Mouse (Mus musculus) neural tube, embryonic 11.5 days (tissue): Measurements from ENCODE around the gene Lrrk1. TPM values are rescaled to one million over a fixed set of nuclear protein-coding genes. Genes with fewer than 3 reads are reported as not detected.

ENCODE experiments used
- ATAC-seq: fragments of 200-750 bp; cut with Nextera tagmentation; 2 replicates; pipeline ENCODE4 v1.8.0; 2017; ENCODE audit warnings: moderate number of reproducible peaks, mild to moderate bottlenecking, moderate TSS enrichment, moderate library complexity; ENCODE audit not compliant: insufficient read depth, low FRiP score, low TSS enrichment
- DNase-seq: peaks from one replicate; pipeline ENCODE4 v3.0.0-alpha.2; 2015; ENCODE audit warnings: low spot score
- H3K27ac ChIP-seq: fragments of 300-500 bp; sonication (generic); 2 replicates; pipeline ENCODE4 v1.5.1; 2014; ENCODE audit warnings: low read depth, mild to moderate bottlenecking, low read length
- H3K27me3 ChIP-seq: fragments of 300-500 bp; sonication (generic); 2 replicates; pipeline ENCODE4 v1.6.1; 2014; ENCODE audit warnings: mild to moderate bottlenecking, low read length, mixed read lengths; ENCODE audit not compliant: control insufficient read depth, insufficient read depth
- H3K36me3 ChIP-seq: fragments of 300-500 bp; sonication (generic); 2 replicates; pipeline ENCODE4 v1.6.1; 2014; ENCODE audit warnings: mild to moderate bottlenecking, low read length, moderate library complexity, mixed read lengths; ENCODE audit not compliant: control insufficient read depth, insufficient read depth
- H3K4me1 ChIP-seq: fragments of 300-500 bp; sonication (generic); 2 replicates; pipeline ENCODE4 v1.6.1; 2014; ENCODE audit warnings: low read length, mixed read lengths; ENCODE audit not compliant: control insufficient read depth, insufficient read depth
- H3K4me2 ChIP-seq: fragments of 300-500 bp; sonication (generic); 2 replicates; pipeline ENCODE4 v1.6.1; 2014; ENCODE audit warnings: low read depth, mild to moderate bottlenecking, moderate library complexity
- H3K4me3 ChIP-seq: fragments of 300-500 bp; sonication (generic); 2 replicates; pipeline ENCODE4 v1.5.1; 2014; ENCODE audit warnings: low read depth, low read length
- H3K9ac ChIP-seq: fragments of 300-500 bp; sonication (generic); 2 replicates; pipeline ENCODE4 v1.6.1; 2014; ENCODE audit warnings: mild to moderate bottlenecking, low read length
- H3K9me3 ChIP-seq: fragments of 300-500 bp; sonication (generic); 2 replicates; pipeline ENCODE4 v1.6.1; 2016; ENCODE audit warnings: low read length; ENCODE audit not compliant: control insufficient read depth
- WGBS: fragments of 180-500 bp; shearing (Covaris S2); extraction: QIAGEN DNeasy Blood & Tissue Kit; methylation state at CpG from one replicate; pipeline ENCODE4 v1.1.7; 2014; 5-methylcytosine and 5-hydroxymethylcytosine counted together
- polyA plus RNA-seq: library from polyadenylated mRNA; unstranded; fragments of >200 nt; fragmentation: Nextera tagmentation; extraction: Ambion mirVana; gene quantifications from 2 replicates; pipeline ENCODE4 v1.2.1, GENCODE M21; 2014

The Lrrk1 gene
- polyA plus RNA-seq, 1 experiment from 2014 or later = 7.0 TPM

GRCm38 (mm10) chr7:66320996-66321395 is 67.2 kb downstream of the Lrrk1 start:
- DNase-seq = peak; percentile 46
- no peak overlapping the region for H3K4me3 ChIP-seq
- no peaks in the 10 kb centered on the region for H3K4me1 ChIP-seq
- no peak overlapping the region for H3K9ac ChIP-seq
- no peak overlapping the region for H3K27ac ChIP-seq
- no peak for ATAC-seq
- WGBS = 62% methylated on average over 5 of the region's 5 CpGs
- no peaks in the 10 kb centered on the region for H3K27me3 ChIP-seq
- H3K9me3 ChIP-seq = no peaks in the 10 kb centered on the region
- no peaks in the 10 kb centered on the region for H3K36me3 ChIP-seq
- H3K4me2 ChIP-seq = no peak overlapping the region

- no peak overlapping the region for H3K4me3 ChIP-seq
- DNase-seq = no peak
- no peaks in the 10 kb centered on the region for H3K36me3 ChIP-seq
- no peak overlapping the region for H3K4me2 ChIP-seq
- no peaks in the 10 kb centered on the region for H3K9me3 ChIP-seq
- no peak overlapping the region for H3K9ac ChIP-seq
- no peaks in the 10 kb centered on the region for H3K4me1 ChIP-seq
- H3K27ac ChIP-seq = no peak overlapping the region
- no peak for ATAC-seq
- 89% methylated on average over 6 of the region's 6 CpGs for WGBS
- H3K27me3 ChIP-seq = no peaks in the 10 kb centered on the region
Observed at GRCm38 (mm10) chr7:66318147-66318546, 70.0 kb downstream of the Lrrk1 start.

- Histone ChIP-seq H3K9me3 (no peaks in the 10 kb centered on the region), H3K9ac (no peak overlapping the region), H3K27ac (no peak overlapping the region), H3K27me3 (no peaks in the 10 kb centered on the region), H3K4me1 (no peaks in the 10 kb centered on the region), H3K4me2 (no peak overlapping the region), H3K4me3 (no peak overlapping the region), H3K36me3 (no peaks in the 10 kb centered on the region)
- no peak for DNase-seq
- no peak for ATAC-seq
- 81% methylated on average over 26 of the region's 26 CpGs for WGBS
Observed at GRCm38 (mm10) chr7:66310670-66311656, 77.2 kb downstream of the Lrrk1 start.

- H3K4me2 ChIP-seq = no peak overlapping the region
- H3K4me3 ChIP-seq = no peak overlapping the region
- H3K9ac ChIP-seq = no peak overlapping the region
- DNase-seq = peak; percentile 81
- no peak overlapping the region for H3K27ac ChIP-seq
- H3K9me3 ChIP-seq = no peaks in the 10 kb centered on the region
- ATAC-seq = no peak
- no peaks in the 10 kb centered on the region for H3K27me3 ChIP-seq
- WGBS = 49% methylated on average over 7 of the region's 7 CpGs
- H3K36me3 ChIP-seq = no peaks in the 10 kb centered on the region
- no peaks in the 10 kb centered on the region for H3K4me1 ChIP-seq
Observed at GRCm38 (mm10) chr7:66309950-66310669, 78.0 kb downstream of the Lrrk1 start.

GRCm38 (mm10) chr7:66309240-66309949 is 78.8 kb downstream of the Lrrk1 start:
- 77% methylated on average over 5 of the region's 5 CpGs for WGBS
- Histone ChIP-seq H3K27ac (no peak overlapping the region), H3K4me3 (no peak overlapping the region), H3K9me3 (no peaks in the 10 kb centered on the region), H3K27me3 (no peaks in the 10 kb centered on the region), H3K4me1 (no peaks in the 10 kb centered on the region), H3K36me3 (no peaks in the 10 kb centered on the region), H3K4me2 (no peak overlapping the region), H3K9ac (no peak overlapping the region)
- no peak for DNase-seq
- ATAC-seq = no peak

- Histone ChIP-seq H3K9me3 (no peaks in the 10 kb centered on the region), H3K4me1 (no peaks in the 10 kb centered on the region), H3K27me3 (no peaks in the 10 kb centered on the region), H3K4me3 (no peak overlapping the region), H3K9ac (no peak overlapping the region), H3K4me2 (no peak overlapping the region), H3K36me3 (no peaks in the 10 kb centered on the region), H3K27ac (no peak overlapping the region)
- no peak for ATAC-seq
- 76% methylated on average over 13 of the region's 13 CpGs for WGBS
- DNase-seq = no peak
Observed at GRCm38 (mm10) chr7:66308581-66309239, 79.4 kb downstream of the Lrrk1 start.

- Histone ChIP-seq H3K9ac (no peak overlapping the region), H3K27me3 (no peaks in the 10 kb centered on the region), H3K4me2 (no peak overlapping the region), H3K36me3 (no peaks in the 10 kb centered on the region), H3K4me1 (no peaks in the 10 kb centered on the region), H3K4me3 (no peak overlapping the region), H3K27ac (no peak overlapping the region), H3K9me3 (no peaks in the 10 kb centered on the region)
- ATAC-seq (no peak), DNase-seq (no peak)
- 86% methylated on average over 2 of the region's 2 CpGs for WGBS
Observed at GRCm38 (mm10) chr7:66307791-66308190, 80.4 kb downstream of the Lrrk1 start.

- no peak overlapping the region for H3K4me2 ChIP-seq
- no peak overlapping the region for H3K9ac ChIP-seq
- no peaks in the 10 kb centered on the region for H3K27me3 ChIP-seq
- WGBS = 90% methylated on average over 16 of the region's 16 CpGs
- no peak overlapping the region for H3K27ac ChIP-seq
- H3K9me3 ChIP-seq = no peaks in the 10 kb centered on the region
- H3K36me3 ChIP-seq = no peaks in the 10 kb centered on the region
- no peak for DNase-seq
- no peak overlapping the region for H3K4me3 ChIP-seq
- H3K4me1 ChIP-seq = no peaks in the 10 kb centered on the region
- no peak for ATAC-seq
Observed at GRCm38 (mm10) chr7:66305714-66306198, 82.4 kb downstream of the Lrrk1 start.
